Mouse (Mus musculus) embryo, embryonic 10 days (tissue): ENCODE results near the gene Cnot11.
"Not testable (repeated sequence)": the region's sequence is repeated elsewhere in the genome, so short reads cannot be mapped to it uniquely, and the experiment has no call there.

Experiments
- DNase-seq: peaks from one replicate; pipeline ENCODE4 v3.0.0-alpha.2; 2015; ENCODE audit warnings: low spot score

Cnot11 gene

GRCm38 (mm10) chr1:39579139-39579538, 44.3 kb downstream of the Cnot11 start:
- DNase-seq: no peak

GRCm38 (mm10) chr1:39581215-39581614, 46.4 kb downstream of the Cnot11 start:
- DNase-seq: no peak

GRCm38 (mm10) chr1:39583173-39583572, 48.4 kb downstream of the Cnot11 start:
- DNase-seq: no peak

- DNase-seq: no peak
Observed at GRCm38 (mm10) chr1:39585416-39585815, 50.6 kb downstream of the Cnot11 start.

- no peak for DNase-seq
Observed at GRCm38 (mm10) chr1:39590193-39590592, 55.4 kb downstream of the Cnot11 start.

- DNase-seq: not testable (repeated sequence)
Observed at GRCm38 (mm10) chr1:39591557-39591956, 56.8 kb downstream of the Cnot11 start.

GRCm38 (mm10) chr1:39592090-39592489, 57.3 kb downstream of the Cnot11 start:
- no peak for DNase-seq

- DNase-seq: no peak
Observed at GRCm38 (mm10) chr1:39593836-39594235, 59.0 kb downstream of the Cnot11 start.
